Comparison of ENCODE assay signal across 8 mouse cellular contexts in the genomic region with DNA sequence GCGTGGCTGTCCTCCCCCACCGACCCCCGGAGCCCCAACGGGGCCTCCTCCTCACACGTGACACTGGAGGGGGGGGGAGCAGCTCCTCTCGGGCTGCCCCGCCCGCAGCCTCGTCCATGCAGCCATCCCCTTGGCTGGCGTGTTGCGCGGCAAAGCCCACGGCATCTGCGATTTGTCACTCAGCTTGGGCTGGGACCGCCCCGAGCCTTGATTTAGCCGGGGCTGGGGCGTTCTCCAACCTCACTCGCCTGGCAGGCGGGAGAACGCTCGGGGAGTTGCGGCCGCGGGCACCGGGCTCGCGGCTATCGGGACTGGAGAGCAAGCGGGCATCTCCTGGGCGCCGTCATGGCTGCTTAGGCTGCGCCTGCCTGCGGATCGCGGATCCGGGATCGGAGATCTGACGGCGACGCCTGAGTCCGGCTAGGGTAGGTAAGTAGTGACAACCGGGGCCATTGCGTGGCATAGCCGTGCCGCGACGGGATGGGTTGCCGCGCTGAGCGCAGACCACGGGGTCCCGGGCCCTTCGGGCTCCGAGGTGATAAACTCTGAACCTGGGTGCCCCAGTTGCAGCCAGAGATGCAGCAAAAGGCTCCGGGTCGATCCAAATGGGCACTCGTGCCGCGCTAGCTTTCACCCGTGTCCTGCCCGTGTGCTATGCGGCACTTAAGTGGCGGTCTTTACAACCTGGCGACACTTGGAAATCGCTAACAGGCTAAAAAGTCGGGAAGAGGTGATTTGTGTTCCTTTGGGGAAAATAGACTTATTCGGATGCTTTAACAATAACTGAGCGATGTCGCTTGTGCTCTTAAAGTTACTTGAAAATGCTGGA. TPM values are rescaled to one million over a fixed set of nuclear protein-coding genes. Genes with fewer than 3 reads are reported as not detected.
DNase-seq lines count a peak whose midpoint lies in the region; ATAC-seq lines count a peak whose summit lies in the region.

No protein-coding gene starts in this region.

- H3K27ac ChIP-seq in embryonic facial prominence, embryonic 15.5 days (replicated peaks): peak overlapping the region; percentile 75
- H3K27ac ChIP-seq in heart, embryonic 10.5 days: peak overlapping the region; percentile 90
- peak overlapping the region; percentile 18; the same call in 1 of the 2 replicates for H3K27ac ChIP-seq in kidney, embryonic 14.5 days (ENCODE audit: low read depth, low read length)
- peak overlapping the region; percentile 86 for H3K27ac ChIP-seq in limb, embryonic 15.5 days
- peak overlapping the region; percentile 49 for H3K27ac ChIP-seq in midbrain, embryonic 15.5 days

- no peaks in the 10 kb centered on the region for H3K36me3 ChIP-seq in embryonic facial prominence, embryonic 15.5 days
- H3K36me3 ChIP-seq in heart, embryonic 10.5 days: peaks cover 14% of the 10 kb centered on the region; the same call in 1 of the 2 replicates
- H3K36me3 ChIP-seq in kidney, embryonic 14.5 days (ENCODE audit: control insufficient read depth, insufficient read depth, low read length): no peaks in the 10 kb centered on the region
- no peaks in the 10 kb centered on the region for H3K36me3 ChIP-seq in limb, embryonic 15.5 days
- no peaks in the 10 kb centered on the region for H3K36me3 ChIP-seq in midbrain, embryonic 15.5 days (replicated peaks)

- DNase-seq in spleen, adult 18-20 months: peak; percentile 4 to 5
- DNase-seq in spleen, adult 12 weeks (ENCODE audit: low spot score): no peak
- peak; percentile 92 for DNase-seq in heart, embryonic 10.5 days (ENCODE audit: low spot score)
- peak; percentile 13 to 64 for DNase-seq in spleen, postnatal 4 days (ENCODE audit: low spot score in 2 of 2)

- no peaks in the 10 kb centered on the region for H3K27me3 ChIP-seq in embryonic facial prominence, embryonic 15.5 days
- no peaks in the 10 kb centered on the region for H3K27me3 ChIP-seq in heart, embryonic 10.5 days (ENCODE audit: insufficient read depth, poor library complexity, severe bottlenecking)
- H3K27me3 ChIP-seq in kidney, embryonic 14.5 days (ENCODE audit: control insufficient read depth, insufficient read depth, low read length): no peaks in the 10 kb centered on the region
- no peaks in the 10 kb centered on the region for H3K27me3 ChIP-seq in limb, embryonic 15.5 days
- no peaks in the 10 kb centered on the region for H3K27me3 ChIP-seq in midbrain, embryonic 15.5 days (replicated peaks)

- WGBS in embryonic facial prominence, embryonic 15.5 days: 48% methylated on average over 70 of the region's 70 CpGs
- 40% methylated on average over 70 of the region's 70 CpGs for WGBS in heart, embryonic 10.5 days
- 47% methylated on average over 70 of the region's 70 CpGs for WGBS in kidney, embryonic 14.5 days
- 55% methylated on average over 70 of the region's 70 CpGs for WGBS in limb, embryonic 15.5 days
- WGBS in midbrain, embryonic 15.5 days: 47% methylated on average over 70 of the region's 70 CpGs

- no peaks in the 10 kb centered on the region for H3K4me1 ChIP-seq in embryonic facial prominence, embryonic 15.5 days
- H3K4me1 ChIP-seq in heart, embryonic 10.5 days: peaks cover 3% of the 10 kb centered on the region; the same call in 1 of the 2 replicates
- H3K4me1 ChIP-seq in kidney, embryonic 14.5 days (ENCODE audit: control insufficient read depth, insufficient read depth, low read length): no peaks in the 10 kb centered on the region
- H3K4me1 ChIP-seq in limb, embryonic 15.5 days: no peaks in the 10 kb centered on the region
- no peaks in the 10 kb centered on the region for H3K4me1 ChIP-seq in midbrain, embryonic 15.5 days

- peak; percentile 94 for ATAC-seq in embryonic facial prominence, embryonic 15.5 days (ENCODE audit: insufficient number of reproducible peaks, low FRiP score, low TSS enrichment, low read depth)
- peak; percentile 96 for ATAC-seq in kidney, embryonic 14.5 days (ENCODE audit: low FRiP score, low TSS enrichment)
- ATAC-seq in limb, embryonic 15.5 days (ENCODE audit: insufficient number of reproducible peaks, low FRiP score, low TSS enrichment, low read depth): peak; percentile 95
- ATAC-seq in midbrain, embryonic 15.5 days (replicated peaks): peak; percentile 97

- H3K4me2 ChIP-seq in embryonic facial prominence, embryonic 15.5 days (replicated peaks): peak overlapping the region; percentile 52
- peak overlapping the region; percentile 51 for H3K4me2 ChIP-seq in kidney, embryonic 14.5 days (replicated peaks; ENCODE audit: low read depth, low read length)
- peak overlapping the region; percentile 56 for H3K4me2 ChIP-seq in limb, embryonic 15.5 days
- H3K4me2 ChIP-seq in midbrain, embryonic 15.5 days: peak overlapping the region; percentile 55

- H3K4me3 ChIP-seq in embryonic facial prominence, embryonic 15.5 days (replicated peaks): peak overlapping the region; percentile 60
- peak overlapping the region; percentile 68 for H3K4me3 ChIP-seq in heart, embryonic 10.5 days
- H3K4me3 ChIP-seq in kidney, embryonic 14.5 days (ENCODE audit: low read length): peak overlapping the region; percentile 54
- H3K4me3 ChIP-seq in limb, embryonic 15.5 days: peak overlapping the region; percentile 60
- H3K4me3 ChIP-seq in midbrain, embryonic 15.5 days: peak overlapping the region; percentile 49

- peak overlapping the region; percentile 65 for H3K9ac ChIP-seq in embryonic facial prominence, embryonic 15.5 days
- peak overlapping the region; percentile 71 for H3K9ac ChIP-seq in kidney, embryonic 14.5 days (ENCODE audit: low read depth, low read length)
- peak overlapping the region; percentile 58 for H3K9ac ChIP-seq in limb, embryonic 15.5 days
- H3K9ac ChIP-seq in midbrain, embryonic 15.5 days: peak overlapping the region; percentile 33

- H3K9me3 ChIP-seq in embryonic facial prominence, embryonic 15.5 days (replicated peaks): peaks cover 14% of the 10 kb centered on the region; the same call in 1 of the 2 replicates
- H3K9me3 ChIP-seq in heart, embryonic 10.5 days: peaks cover 11% of the 10 kb centered on the region
- H3K9me3 ChIP-seq in kidney, embryonic 14.5 days (ENCODE audit: control insufficient read depth, low read length): peaks cover 23% of the 10 kb centered on the region
- peaks cover 13% of the 10 kb centered on the region; the same call in 1 of the 2 replicates for H3K9me3 ChIP-seq in limb, embryonic 15.5 days
- peaks cover 6% of the 10 kb centered on the region; the same call in 1 of the 2 replicates for H3K9me3 ChIP-seq in midbrain, embryonic 15.5 days

RNA-seq across cellular contexts. Expression of a gene that starts 30.5 kb away (rescaled TPM):
- polyA plus RNA-seq in embryonic facial prominence, embryonic 15.5 days (2015; fragmentation: Nextera tagmentation; extraction: Ambion mirVana): 220 and 243 TPM in 2 replicates
- 206 and 245 TPM in 2 replicates for polyA plus RNA-seq in heart, embryonic 10.5 days (2016; fragmentation: Nextera tagmentation; extraction: Ambion mirVana)
- polyA plus RNA-seq in kidney, embryonic 14.5 days (2014; fragmentation: Nextera tagmentation; extraction: Ambion mirVana): 116 and 125 TPM in 2 replicates
- polyA plus RNA-seq in limb, embryonic 15.5 days (2015; fragmentation: Nextera tagmentation; extraction: Ambion mirVana): 204 and 225 TPM in 2 replicates
- polyA plus RNA-seq in midbrain, embryonic 15.5 days (2015; fragmentation: Nextera tagmentation; extraction: Ambion mirVana): 34.7 and 36.2 TPM in 2 replicates

Comparison
In these comparisons a context has a peak if more than half of its experiments do, and no peak if none do; other contexts are left out.
1. H3K27ac ChIP-seq: peak in every context shown above with its lines; median percentile 90 in heart, embryonic 10.5 days; 86 in limb, embryonic 15.5 days; 75 in embryonic facial prominence, embryonic 15.5 days; 49 in midbrain, embryonic 15.5 days; 18 in kidney, embryonic 14.5 days.